Mouse (Mus musculus): ENCODE data around the gene Ccdc84.

GRCm38 (mm10) chr9:44405011-44405410 lies 13.4 kb downstream of the Ccdc84 start:
- TF ChIP-seq POLR2A (IDR thresholded peaks at IDR 0.05; ENCODE audit: extremely low read depth, insufficient read depth, low read length) = no peak
- no peak for TF ChIP-seq CTCF (IDR thresholded peaks at IDR 0.05; ENCODE audit: extremely low read depth, insufficient read depth, low read length)
